Mouse (Mus musculus) yolk sac, embryonic 10.5 days (tissue): Measurements from ENCODE around the gene Pacs2.
A peak's percentile ranks its signal among the peaks of the same experiment; 100 is the strongest.

Experiments used
- DNase-seq: peaks from one replicate; pipeline ENCODE4 v3.0.0-alpha.2; 2017; ENCODE audit warnings: low spot score

Pacs2 gene

GRCm38 (mm10) chr12:113013604-113014558, at the start of gene Pacs2:
Pacs2 (plus strand) TSS chr12:113014508.
- DNase-seq: peak; percentile 87

GRCm38 (mm10) chr12:112965783-112966182, 48.5 kb upstream of the Pacs2 start:
- DNase-seq: no peak

GRCm38 (mm10) chr12:112968943-112969342, 45.4 kb upstream of the Pacs2 start:
- no peak for DNase-seq

GRCm38 (mm10) chr12:112969616-112970015, 44.7 kb upstream of the Pacs2 start:
- no peak for DNase-seq

- DNase-seq: no peak
Measured at GRCm38 (mm10) chr12:112974736-112975135, 39.6 kb upstream of the Pacs2 start.

- peak; percentile 82 for DNase-seq
Measured at GRCm38 (mm10) chr12:112976371-112977073, 37.8 kb upstream of the Pacs2 start, which contains the start of gene Btbd6. Btbd6 (plus strand) TSS chr12:112976482.

GRCm38 (mm10) chr12:112977156-112977555, 37.2 kb upstream of the Pacs2 start:
- no peak for DNase-seq

GRCm38 (mm10) chr12:112982031-112982430, 32.3 kb upstream of the Pacs2 start:
- no peak for DNase-seq

GRCm38 (mm10) chr12:112985346-112985745, 29.0 kb upstream of the Pacs2 start:
- DNase-seq: no peak

GRCm38 (mm10) chr12:112987877-112988276, 26.4 kb upstream of the Pacs2 start:
- no peak for DNase-seq

- no peak for DNase-seq
Measured at GRCm38 (mm10) chr12:112990706-112991405, 23.5 kb upstream of the Pacs2 start.

GRCm38 (mm10) chr12:112991444-112991843, 22.9 kb upstream of the Pacs2 start:
- no peak for DNase-seq

- no peak for DNase-seq
Measured at GRCm38 (mm10) chr12:112994153-112994552, 20.2 kb upstream of the Pacs2 start.

- DNase-seq: no peak
Measured at GRCm38 (mm10) chr12:112999569-113000293, 14.6 kb upstream of the Pacs2 start.

- peak; percentile 98 for DNase-seq
Measured at GRCm38 (mm10) chr12:113000294-113001132, 13.8 kb upstream of the Pacs2 start, which contains the start of gene Brf1. Brf1 (minus strand) TSS chr12:113000704.

- DNase-seq: no peak
Measured at GRCm38 (mm10) chr12:113001133-113001474, 13.2 kb upstream of the Pacs2 start.

GRCm38 (mm10) chr12:113002667-113003066, 11.6 kb upstream of the Pacs2 start:
- no peak for DNase-seq

- no peak for DNase-seq
Measured at GRCm38 (mm10) chr12:113004011-113004410, 10.3 kb upstream of the Pacs2 start.

- no peak for DNase-seq
Measured at GRCm38 (mm10) chr12:113004993-113005392, 9.3 kb upstream of the Pacs2 start.

- no peak for DNase-seq
Measured at GRCm38 (mm10) chr12:113011702-113012360, 2.5 kb upstream of the Pacs2 start.
